Mouse (Mus musculus) liver, postnatal 0 days (tissue): ENCODE data around the gene Spag9. TPM values are rescaled to one million over a fixed set of nuclear protein-coding genes. Genes with fewer than 3 reads are reported as not detected.
A peak's percentile ranks its signal among the peaks of the same experiment; 100 is the strongest.

Source experiments
- ATAC-seq: fragments of 200-750 bp; cut with Nextera tagmentation; 2 replicates; pipeline ENCODE4 v1.8.0; 2017; ENCODE audit warnings: mild to moderate bottlenecking, moderate library complexity
- DNase-seq: peaks from one replicate; pipeline ENCODE4 v3.0.0-alpha.2; 2016
- H3K27ac ChIP-seq: fragments of 300-500 bp; sonication (generic); 2 replicates; pipeline ENCODE4 v1.5.1; 2014; ENCODE audit warnings: antibody characterized with exemption, moderate library complexity, mild to moderate bottlenecking, low read depth
- H3K27me3 ChIP-seq: fragments of 300-500 bp; sonication (generic); 2 replicates; pipeline ENCODE4 v1.6.1; 2014; ENCODE audit warnings: low read length, control low read depth, mixed read lengths; ENCODE audit not compliant: insufficient read depth
- H3K36me3 ChIP-seq: fragments of 300-500 bp; sonication (generic); replicated peaks from 2 replicates; pipeline ENCODE4 v1.6.1; 2014; ENCODE audit warnings: mild to moderate bottlenecking, control low read depth, low read length, moderate library complexity, mixed read lengths; ENCODE audit not compliant: insufficient read depth
- H3K4me1 ChIP-seq: fragments of 300-500 bp; sonication (generic); 2 replicates; pipeline ENCODE4 v1.6.1; 2014; ENCODE audit warnings: antibody characterized with exemption, mild to moderate bottlenecking, control low read depth; ENCODE audit not compliant: insufficient read depth
- H3K4me2 ChIP-seq: fragments of 300-500 bp; sonication (generic); 2 replicates; pipeline ENCODE4 v1.6.1; 2014; ENCODE audit warnings: low read depth, mild to moderate bottlenecking, low read length, moderate library complexity, mixed read lengths
- H3K4me3 ChIP-seq: fragments of 300-500 bp; sonication (generic); 2 replicates; pipeline ENCODE4 v1.5.1; 2014; ENCODE audit warnings: low read depth, low read length
- H3K9ac ChIP-seq: fragments of 300-500 bp; sonication (generic); replicated peaks from 2 replicates; pipeline ENCODE4 v1.6.1; 2014; ENCODE audit warnings: mild to moderate bottlenecking, moderate library complexity
- H3K9me3 ChIP-seq: fragments of 300-500 bp; sonication (generic); 2 replicates; pipeline ENCODE4 v1.6.1; 2016; ENCODE audit warnings: mild to moderate bottlenecking, control low read depth, low read length, mixed read lengths
- CTCF ChIP-seq: sonication (generic); IDR thresholded peaks from 2 replicates; pipeline ENCODE4 v1.5.1; 2016; ENCODE audit warnings: antibody characterized with exemption, low read depth
- EP300 ChIP-seq: IDR thresholded peaks from 2 replicates; pipeline ENCODE4 v1.6.1; 2016; ENCODE audit warnings: antibody characterized with exemption, low read depth, mild to moderate bottlenecking
- WGBS: fragments of 180-500 bp; shearing (Covaris S2); extraction: QIAGEN DNeasy Blood & Tissue Kit; methylation state at CpG from one replicate; pipeline ENCODE4 v1.1.7; 2014; ENCODE audit not compliant: insufficient replicate concordance; 5-methylcytosine and 5-hydroxymethylcytosine counted together
- polyA plus RNA-seq: library from polyadenylated mRNA; unstranded; fragments of >200 nt; fragmentation: Nextera tagmentation; extraction: Ambion mirVana; gene quantifications from 2 replicates; pipeline ENCODE4 v1.2.1, GENCODE M21; 2015

Spag9 gene
- polyA plus RNA-seq, 1 experiment from 2014 or later = 21.3 TPM

- 82% methylated on average over 9 of the region's 9 CpGs for WGBS
- TF ChIP-seq EP300 (no peak), CTCF (no peak)
- ATAC-seq (no peak), DNase-seq (no peak)
- H3K27ac ChIP-seq = peak overlapping the region; percentile 97
- no peaks in the 10 kb centered on the region for H3K36me3 ChIP-seq
- no peaks in the 10 kb centered on the region for H3K27me3 ChIP-seq
- H3K4me1 ChIP-seq = peaks cover 19% of the 10 kb centered on the region
- no peaks in the 10 kb centered on the region for H3K9me3 ChIP-seq
- no peak overlapping the region for H3K4me3 ChIP-seq
- no peak overlapping the region for H3K4me2 ChIP-seq
- no peak overlapping the region for H3K9ac ChIP-seq
Measured at GRCm38 (mm10) chr11:94163005-94163767, 167.3 kb downstream of the Spag9 start.

GRCm38 (mm10) chr11:94165745-94166144, 169.9 kb downstream of the Spag9 start:
- DNase-seq (no peak), ATAC-seq (no peak)
- TF ChIP-seq CTCF (no peak), EP300 (no peak)
- no peaks in the 10 kb centered on the region for H3K36me3 ChIP-seq
- peaks cover 7% of the 10 kb centered on the region for H3K4me1 ChIP-seq
- H3K4me3 ChIP-seq = no peak overlapping the region
- no peak overlapping the region for H3K4me2 ChIP-seq
- no peaks in the 10 kb centered on the region for H3K27me3 ChIP-seq
- H3K27ac ChIP-seq = peak overlapping the region; percentile 60
- no peak overlapping the region for H3K9ac ChIP-seq
- 55% methylated on average over 4 of the region's 4 CpGs for WGBS
- no peaks in the 10 kb centered on the region for H3K9me3 ChIP-seq

- Histone ChIP-seq H3K9ac (no peak overlapping the region), H3K9me3 (no peaks in the 10 kb centered on the region), H3K27me3 (no peaks in the 10 kb centered on the region), H3K27ac (no peak overlapping the region), H3K4me1 (no peaks in the 10 kb centered on the region), H3K4me3 (no peak overlapping the region), H3K4me2 (no peak overlapping the region), H3K36me3 (no peaks in the 10 kb centered on the region)
- no peak for DNase-seq
- WGBS = 76% methylated on average over 5 of the region's 5 CpGs
- ATAC-seq = no peak
- TF ChIP-seq EP300 (no peak), CTCF (no peak)
Measured at GRCm38 (mm10) chr11:94168238-94168637, 172.3 kb downstream of the Spag9 start.

GRCm38 (mm10) chr11:94169596-94169995, 173.7 kb downstream of the Spag9 start:
- WGBS = 54% methylated on average over 5 of the region's 5 CpGs
- no peak overlapping the region for H3K4me2 ChIP-seq
- no peak for ATAC-seq
- no peak overlapping the region for H3K27ac ChIP-seq
- no peaks in the 10 kb centered on the region for H3K36me3 ChIP-seq
- TF ChIP-seq CTCF (no peak), EP300 (no peak)
- H3K27me3 ChIP-seq = no peaks in the 10 kb centered on the region
- no peaks in the 10 kb centered on the region for H3K9me3 ChIP-seq
- no peak overlapping the region for H3K9ac ChIP-seq
- DNase-seq = no peak
- no peak overlapping the region for H3K4me3 ChIP-seq
- H3K4me1 ChIP-seq = no peaks in the 10 kb centered on the region

GRCm38 (mm10) chr11:94171691-94172090, 175.8 kb downstream of the Spag9 start:
- H3K36me3 ChIP-seq = no peaks in the 10 kb centered on the region
- H3K9ac ChIP-seq = no peak overlapping the region
- ATAC-seq = peak; percentile 35; the same call in 1 of the 2 replicates
- H3K4me3 ChIP-seq = no peak overlapping the region
- no peak overlapping the region for H3K4me2 ChIP-seq
- no peaks in the 10 kb centered on the region for H3K9me3 ChIP-seq
- H3K27me3 ChIP-seq = no peaks in the 10 kb centered on the region
- H3K27ac ChIP-seq = no peak overlapping the region
- no peaks in the 10 kb centered on the region for H3K4me1 ChIP-seq
- no peak for TF ChIP-seq EP300
- no peak for TF ChIP-seq CTCF
- 74% methylated on average over 5 of the region's 5 CpGs for WGBS
- no peak for DNase-seq

- Histone ChIP-seq H3K36me3 (no peaks in the 10 kb centered on the region), H3K27me3 (no peaks in the 10 kb centered on the region), H3K4me1 (no peaks in the 10 kb centered on the region), H3K9me3 (no peaks in the 10 kb centered on the region), H3K4me2 (no peak overlapping the region), H3K4me3 (no peak overlapping the region), H3K9ac (no peak overlapping the region), H3K27ac (no peak overlapping the region)
- no peak for TF ChIP-seq EP300
- TF ChIP-seq CTCF = no peak
- 75% methylated on average over 9 of the region's 9 CpGs for WGBS
- ATAC-seq = no peak
- no peak for DNase-seq
Measured at GRCm38 (mm10) chr11:94172186-94172585, 176.3 kb downstream of the Spag9 start.
